Mouse (Mus musculus) liver, embryonic 14.5 days (tissue): ENCODE data around the gene Sar1a.

ENCODE experiments used
- CTCF ChIP-seq: IDR thresholded peaks from 2 replicates; pipeline ENCODE4 v1.5.1; 2016; ENCODE audit warnings: antibody characterized with exemption, low read depth, control low read depth
- EP300 ChIP-seq: IDR thresholded peaks from 2 replicates; pipeline ENCODE4 v1.6.1; 2016; ENCODE audit warnings: antibody characterized with exemption, low read depth

- TF ChIP-seq CTCF (no peak), EP300 (no peak)
These were observed 32.0 kb upstream of the Sar1a start, which contains the start of gene Ppa1 for GRCm38 (mm10) chr10:61647790-61648736.
